Mouse (Mus musculus): ENCODE data around the gene Brf1. TPM values are rescaled to one million over a fixed set of nuclear protein-coding genes. Genes with fewer than 3 reads are reported as not detected.

Gene Brf1
- polyA plus RNA-seq (2011; ENCODE audit: insufficient read depth, insufficient read length, low read depth, missing spikeins), result 24.5 and 24.7 TPM in 2 replicates

GRCm38 (mm10) chr12:113000294-113001132 lies at the start of gene Brf1:
Gene Brf1, minus strand, starts transcription at chr12:113000704.
- no peaks in the 10 kb centered on the region for H3K9me3 ChIP-seq (replicated peaks; ENCODE audit: control insufficient read depth, insufficient read depth, low read length, poor library complexity, severe bottlenecking)
- H3K4me1 ChIP-seq (ENCODE audit: control insufficient read depth, insufficient read depth, low read length), result no peaks in the 10 kb centered on the region
- TF ChIP-seq CTCF (IDR thresholded peaks at IDR 0.05; ENCODE audit: low read depth, low read length) (no peak), POLR2A (IDR thresholded peaks at IDR 0.05; ENCODE audit: insufficient read depth, low read length) (no peak), EP300 (IDR thresholded peaks at IDR 0.05; ENCODE audit: insufficient read depth, low read depth, low read length) (no peak)
- H3K4me3 ChIP-seq (ENCODE audit: low read depth, low read length), result peak within 1 kb of the TSS; percentile 78
- H3K27me3 ChIP-seq (ENCODE audit: control insufficient read depth, insufficient read depth, low read length, poor library complexity, severe bottlenecking), result no peaks in the 10 kb centered on the region
- no peaks in the 10 kb centered on the region for H3K36me3 ChIP-seq (ENCODE audit: control insufficient read depth, insufficient read depth, low read length, poor library complexity, severe bottlenecking)
- H3K27ac ChIP-seq (ENCODE audit: insufficient read depth, low read length), result peak within 1 kb of the TSS; percentile 76
- H3K9ac ChIP-seq (ENCODE audit: low read depth, poor library complexity, severe bottlenecking), result peak within 1 kb of the TSS; percentile 76

- Histone ChIP-seq H3K27me3 (ENCODE audit: control insufficient read depth, insufficient read depth, low read length, poor library complexity, severe bottlenecking) (no peaks in the 10 kb centered on the region), H3K4me3 (ENCODE audit: low read depth, low read length) (no peak overlapping the region), H3K9ac (ENCODE audit: low read depth, poor library complexity, severe bottlenecking) (no peak overlapping the region), H3K4me1 (ENCODE audit: control insufficient read depth, insufficient read depth, low read length) (no peaks in the 10 kb centered on the region), H3K36me3 (ENCODE audit: control insufficient read depth, insufficient read depth, low read length, poor library complexity, severe bottlenecking) (no peaks in the 10 kb centered on the region), H3K27ac (ENCODE audit: insufficient read depth, low read length) (no peak overlapping the region), H3K9me3 (replicated peaks; ENCODE audit: control insufficient read depth, insufficient read depth, low read length, poor library complexity, severe bottlenecking) (no peaks in the 10 kb centered on the region)
- no peak for TF ChIP-seq CTCF (IDR thresholded peaks at IDR 0.05; ENCODE audit: low read depth, low read length)
- no peak for TF ChIP-seq EP300 (IDR thresholded peaks at IDR 0.05; ENCODE audit: insufficient read depth, low read depth, low read length)
- no peak for TF ChIP-seq POLR2A (IDR thresholded peaks at IDR 0.05; ENCODE audit: insufficient read depth, low read length)
These were observed 49.3 kb upstream of the Brf1 start for GRCm38 (mm10) chr12:113049836-113050235.

DNA sequence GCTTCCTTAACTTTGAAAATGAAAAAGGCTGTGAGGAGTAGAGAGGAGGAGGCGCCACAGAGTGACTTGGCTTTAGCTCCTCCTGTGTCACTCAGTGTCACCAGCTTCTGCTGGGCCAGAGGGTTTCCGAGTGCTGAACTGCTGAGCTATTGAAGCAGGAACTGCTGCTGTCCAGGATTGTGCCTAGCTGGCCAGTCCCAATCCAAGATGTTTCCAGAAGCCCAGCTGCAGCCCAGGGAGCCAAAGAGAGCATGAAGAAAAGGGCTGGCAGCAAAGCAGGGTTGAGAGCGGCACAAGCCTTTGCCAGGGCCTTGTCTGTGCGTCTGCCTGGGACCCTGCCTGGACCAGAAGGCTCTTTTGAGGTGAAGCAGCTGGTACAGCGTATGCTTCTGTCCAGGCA lies 47.6 kb upstream of the Brf1 start:
- Histone ChIP-seq H3K4me3 (ENCODE audit: low read depth, low read length) (no peak overlapping the region), H3K27me3 (ENCODE audit: control insufficient read depth, insufficient read depth, low read length, poor library complexity, severe bottlenecking) (no peaks in the 10 kb centered on the region), H3K36me3 (ENCODE audit: control insufficient read depth, insufficient read depth, low read length, poor library complexity, severe bottlenecking) (no peaks in the 10 kb centered on the region), H3K9ac (ENCODE audit: low read depth, poor library complexity, severe bottlenecking) (no peak overlapping the region), H3K4me1 (ENCODE audit: control insufficient read depth, insufficient read depth, low read length) (no peaks in the 10 kb centered on the region), H3K27ac (ENCODE audit: insufficient read depth, low read length) (no peak overlapping the region), H3K9me3 (replicated peaks; ENCODE audit: control insufficient read depth, insufficient read depth, low read length, poor library complexity, severe bottlenecking) (no peaks in the 10 kb centered on the region)
- no peak for TF ChIP-seq CTCF (IDR thresholded peaks at IDR 0.05; ENCODE audit: low read depth, low read length)
- no peak for TF ChIP-seq POLR2A (IDR thresholded peaks at IDR 0.05; ENCODE audit: insufficient read depth, low read length)
- TF ChIP-seq EP300 (IDR thresholded peaks at IDR 0.05; ENCODE audit: insufficient read depth, low read depth, low read length), result no peak

GRCm38 (mm10) chr12:113046861-113047260 lies 46.4 kb upstream of the Brf1 start:
- Histone ChIP-seq H3K36me3 (ENCODE audit: control insufficient read depth, insufficient read depth, low read length, poor library complexity, severe bottlenecking) (no peaks in the 10 kb centered on the region), H3K27ac (ENCODE audit: insufficient read depth, low read length) (no peak overlapping the region)

GRCm38 (mm10) chr12:113044916-113045677 lies 44.6 kb upstream of the Brf1 start:
- Histone ChIP-seq H3K36me3 (ENCODE audit: control insufficient read depth, insufficient read depth, low read length, poor library complexity, severe bottlenecking) (no peaks in the 10 kb centered on the region), H3K27me3 (ENCODE audit: control insufficient read depth, insufficient read depth, low read length, poor library complexity, severe bottlenecking) (no peaks in the 10 kb centered on the region), H3K4me1 (ENCODE audit: control insufficient read depth, insufficient read depth, low read length) (no peaks in the 10 kb centered on the region), H3K4me3 (ENCODE audit: low read depth, low read length) (no peak overlapping the region), H3K9me3 (replicated peaks; ENCODE audit: control insufficient read depth, insufficient read depth, low read length, poor library complexity, severe bottlenecking) (no peaks in the 10 kb centered on the region), H3K27ac (ENCODE audit: insufficient read depth, low read length) (no peak overlapping the region), H3K9ac (ENCODE audit: low read depth, poor library complexity, severe bottlenecking) (no peak overlapping the region)
- TF ChIP-seq CTCF (IDR thresholded peaks at IDR 0.05; ENCODE audit: low read depth, low read length) (no peak), EP300 (IDR thresholded peaks at IDR 0.05; ENCODE audit: insufficient read depth, low read depth, low read length) (no peak), POLR2A (IDR thresholded peaks at IDR 0.05; ENCODE audit: insufficient read depth, low read length) (no peak)

More at GRCm38 (mm10) chr12:113046861-113047260, 46.4 kb upstream of the Brf1 start:
- H3K4me1 ChIP-seq (ENCODE audit: control insufficient read depth, insufficient read depth, low read length), result no peaks in the 10 kb centered on the region
- no peaks in the 10 kb centered on the region for H3K27me3 ChIP-seq (ENCODE audit: control insufficient read depth, insufficient read depth, low read length, poor library complexity, severe bottlenecking)
- no peak overlapping the region for H3K9ac ChIP-seq (ENCODE audit: low read depth, poor library complexity, severe bottlenecking)
- TF ChIP-seq EP300 (IDR thresholded peaks at IDR 0.05; ENCODE audit: insufficient read depth, low read depth, low read length) (no peak), CTCF (IDR thresholded peaks at IDR 0.05; ENCODE audit: low read depth, low read length) (no peak), POLR2A (IDR thresholded peaks at IDR 0.05; ENCODE audit: insufficient read depth, low read length) (no peak)
- H3K4me3 ChIP-seq (ENCODE audit: low read depth, low read length), result no peak overlapping the region
- H3K9me3 ChIP-seq (replicated peaks; ENCODE audit: control insufficient read depth, insufficient read depth, low read length, poor library complexity, severe bottlenecking), result no peaks in the 10 kb centered on the region
